Mouse (Mus musculus): ENCODE measurements around the gene Zfp385b.

Gene Zfp385b

GRCm38 (mm10) chr2:77375155-77375554 lies 444.3 kb downstream of the Zfp385b start:
- no peak for DNase-seq (ENCODE audit: low spot score)

DNA sequence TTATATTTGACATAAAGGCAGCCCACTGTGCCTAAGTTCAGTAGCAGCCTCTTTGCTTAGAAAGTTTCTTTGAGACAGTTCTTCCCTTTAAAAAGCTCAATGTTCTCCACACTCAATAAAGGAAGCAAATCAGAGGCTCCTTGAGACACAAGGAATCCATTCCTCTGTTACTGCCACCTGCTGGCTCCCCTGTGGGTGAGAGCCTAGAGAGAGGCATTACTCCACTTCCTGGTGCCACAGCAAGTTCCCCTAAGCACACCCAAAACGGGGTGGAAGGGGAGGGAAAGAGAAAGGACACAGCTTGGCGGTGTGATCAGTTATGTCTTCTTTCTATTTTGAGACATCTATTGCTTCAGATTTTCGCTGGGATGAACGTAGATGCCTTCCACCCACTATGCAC lies 450.3 kb downstream of the Zfp385b start:
- DNase-seq (ENCODE audit: low spot score) = no peak

All from urinary bladder, postnatal 10 days (tissue).